Mouse (Mus musculus) thymus, adult 18-20 months (tissue): ENCODE measurements around the gene Itga11.
"Not testable (repeated sequence)": the region's sequence is repeated elsewhere in the genome, so short reads cannot be mapped to it uniquely, and the experiment has no call there.

Source experiments
- DNase-seq, 2 experiments: peaks; one replicate each; pipeline ENCODE4 v3.0.0; 2022; ENCODE audit warnings: mixed read lengths in 2 of 2

The Itga11 gene

DNA sequence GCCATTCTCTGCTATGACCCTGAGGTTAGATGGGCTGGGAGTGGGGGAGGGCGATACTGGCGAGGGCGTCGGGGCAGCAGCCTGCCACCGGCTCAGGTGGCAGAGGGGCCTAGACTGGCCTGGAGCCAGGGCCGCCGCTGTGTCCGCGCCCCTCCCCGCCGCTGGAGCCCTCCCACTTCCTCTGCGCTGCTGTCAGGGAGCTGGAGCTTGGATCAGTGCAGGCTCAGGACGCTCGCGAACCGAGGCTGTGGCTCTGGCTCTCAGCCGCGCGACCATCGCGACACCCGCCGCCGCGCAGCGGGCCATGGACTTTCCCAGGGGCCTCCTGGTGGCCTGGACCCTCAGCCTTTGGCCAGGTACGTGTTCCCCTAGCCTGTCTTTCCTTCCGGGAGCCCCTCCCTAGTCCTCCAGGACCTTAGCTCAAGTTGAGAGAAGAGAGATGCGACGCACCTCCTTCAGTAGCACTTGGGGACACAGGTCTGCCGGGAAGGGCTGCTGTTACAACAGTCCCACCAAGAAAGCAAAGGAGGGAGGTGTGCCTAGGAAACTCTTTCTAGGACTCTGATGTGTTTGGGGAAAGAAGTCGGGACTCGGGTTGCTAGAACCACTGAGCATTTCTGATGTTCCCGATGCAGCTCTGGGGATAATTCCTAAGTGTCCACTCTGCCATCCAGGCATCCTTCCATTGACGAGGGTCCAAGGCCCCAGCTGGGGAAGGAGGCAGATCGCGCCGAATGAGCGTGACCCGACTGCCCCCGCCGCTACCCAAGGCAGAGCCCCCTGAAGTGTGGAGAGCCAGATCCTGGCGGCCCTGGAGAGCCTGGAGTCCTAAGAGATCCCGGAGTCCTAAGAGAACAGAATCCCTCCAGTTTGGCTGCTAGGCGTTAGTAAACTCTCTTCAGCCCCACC, at the start of gene Itga11:
TSS of gene Itga11 (plus strand) at position 186 of the 909 bp plus-strand sequence.
- no peak for DNase-seq

- no peak for DNase-seq
Measured at GRCm38 (mm10) chr9:62630631-62631240, 46.9 kb upstream of the Itga11 start.

- DNase-seq, result no peak
Measured at GRCm38 (mm10) chr9:62632392-62632791, 45.2 kb upstream of the Itga11 start.

- no peak for DNase-seq
Measured at GRCm38 (mm10) chr9:62638045-62638444, 39.6 kb upstream of the Itga11 start.

DNA sequence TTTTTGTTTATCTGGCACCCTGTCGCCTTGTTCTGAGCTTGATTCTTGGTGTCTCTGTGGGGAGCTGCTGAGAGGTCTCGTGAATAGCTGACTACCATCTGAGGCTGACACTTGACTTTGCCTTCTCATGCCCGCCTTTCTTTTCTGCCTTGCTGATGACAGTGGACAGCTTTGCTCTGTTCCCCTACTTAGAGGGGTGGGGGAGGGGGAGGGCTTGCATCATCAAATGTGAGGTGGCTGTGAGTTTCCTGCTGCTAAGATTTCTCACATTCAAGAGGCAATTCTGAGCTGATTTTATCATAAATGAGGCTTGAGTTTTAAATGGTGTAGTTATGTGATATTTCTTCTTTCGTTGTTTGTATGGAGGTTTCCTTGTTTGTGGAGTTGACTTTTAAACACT, 37.9 kb upstream of the Itga11 start:
- no peak for DNase-seq

DNA sequence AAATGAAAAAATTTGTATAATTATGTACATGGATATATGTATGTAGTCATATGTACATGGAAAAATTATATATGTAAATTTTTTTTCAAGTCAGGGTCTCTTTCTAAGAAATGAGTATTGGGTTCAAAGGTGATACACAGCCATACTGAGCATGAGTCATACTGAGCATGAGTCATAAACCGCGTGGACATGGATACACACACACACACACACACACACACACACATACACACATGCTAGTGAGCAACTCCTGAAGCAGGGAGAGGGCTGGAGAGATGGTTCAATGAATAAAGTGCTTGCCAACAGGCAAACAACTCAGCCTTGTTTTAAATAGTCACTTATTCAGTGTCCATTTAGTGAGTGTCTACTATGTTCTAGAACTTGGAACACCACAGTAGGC, 37.4 kb upstream of the Itga11 start:
- no peak for DNase-seq

- no peak for DNase-seq
Measured at GRCm38 (mm10) chr9:62645716-62646400, 31.8 kb upstream of the Itga11 start.

DNA sequence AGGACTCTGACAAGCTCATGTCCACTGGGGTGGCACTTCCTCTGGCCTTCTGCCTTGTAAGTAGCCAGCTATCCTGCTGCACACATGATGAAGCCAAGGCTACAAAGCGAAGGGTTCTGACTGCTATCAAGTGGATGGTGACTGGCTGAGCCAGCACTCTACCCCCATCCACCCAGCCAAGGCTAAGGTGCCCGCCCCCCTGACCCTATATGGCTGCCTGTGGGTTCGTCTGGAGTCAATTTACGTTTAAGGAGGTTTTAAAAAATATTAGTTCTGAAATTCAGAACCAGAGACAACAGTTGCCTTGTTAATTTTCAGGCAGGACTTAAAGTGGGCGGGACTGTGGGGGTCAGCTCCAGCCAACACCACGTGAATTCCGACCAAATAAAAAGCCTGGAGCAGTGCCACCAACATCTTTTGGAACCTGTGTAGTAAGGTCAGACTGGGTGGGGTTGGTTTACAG, 30.9 kb upstream of the Itga11 start:
- DNase-seq, result no peak

GRCm38 (mm10) chr9:62649444-62649843, 28.2 kb upstream of the Itga11 start:
- no peak for DNase-seq

GRCm38 (mm10) chr9:62650764-62651163, 26.9 kb upstream of the Itga11 start:
- DNase-seq, result no peak

- no peak for DNase-seq
Measured at GRCm38 (mm10) chr9:62654336-62654735, 23.3 kb upstream of the Itga11 start.

DNA sequence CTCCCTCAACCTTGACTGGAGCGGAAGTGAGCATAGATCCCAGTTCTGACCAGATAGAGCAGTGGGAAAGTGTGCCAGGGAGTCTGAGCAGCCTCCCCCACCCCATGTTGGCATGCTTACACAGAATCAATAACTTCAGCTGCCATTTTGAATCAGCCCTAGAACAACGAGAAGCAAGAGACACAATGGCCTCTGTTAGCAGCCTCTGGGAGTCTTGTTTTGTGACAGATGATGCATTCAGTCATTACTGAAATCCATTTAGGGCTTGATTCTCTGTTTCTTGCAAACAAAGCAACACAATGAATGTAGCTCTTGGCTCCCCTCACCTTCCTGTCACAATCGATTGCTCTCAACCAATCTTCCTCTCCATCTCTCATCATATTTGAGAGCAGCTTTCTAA, 19.6 kb upstream of the Itga11 start:
- no peak for DNase-seq

GRCm38 (mm10) chr9:62659026-62659425, 18.6 kb upstream of the Itga11 start:
- no peak for DNase-seq

- DNase-seq, result not testable (repeated sequence)
Measured at GRCm38 (mm10) chr9:62660971-62661370, 16.7 kb upstream of the Itga11 start.

GRCm38 (mm10) chr9:62663443-62663842, 14.2 kb upstream of the Itga11 start:
- no peak for DNase-seq

- no peak for DNase-seq
Measured at GRCm38 (mm10) chr9:62664115-62664725, 13.4 kb upstream of the Itga11 start.

DNA sequence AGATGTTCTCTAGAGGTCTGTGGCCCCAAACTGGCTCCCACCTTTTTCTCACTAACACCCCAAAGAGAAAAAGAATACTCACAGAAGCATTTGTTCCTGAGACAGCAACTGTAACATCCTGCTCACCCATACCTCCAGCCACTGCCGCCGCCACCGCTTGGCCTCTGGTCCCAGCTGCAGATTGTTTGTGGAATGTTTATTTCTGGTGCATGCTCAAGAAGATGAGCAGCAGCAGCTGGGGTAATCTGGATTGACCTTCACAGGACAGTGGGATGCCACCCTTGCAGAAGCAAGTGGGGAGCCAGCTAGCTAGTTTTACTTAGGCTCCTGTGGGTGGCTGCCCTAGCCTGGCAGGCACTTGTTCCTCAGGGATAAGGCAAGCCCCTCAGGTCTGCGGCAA, 11.7 kb upstream of the Itga11 start:
- no peak for DNase-seq

DNA sequence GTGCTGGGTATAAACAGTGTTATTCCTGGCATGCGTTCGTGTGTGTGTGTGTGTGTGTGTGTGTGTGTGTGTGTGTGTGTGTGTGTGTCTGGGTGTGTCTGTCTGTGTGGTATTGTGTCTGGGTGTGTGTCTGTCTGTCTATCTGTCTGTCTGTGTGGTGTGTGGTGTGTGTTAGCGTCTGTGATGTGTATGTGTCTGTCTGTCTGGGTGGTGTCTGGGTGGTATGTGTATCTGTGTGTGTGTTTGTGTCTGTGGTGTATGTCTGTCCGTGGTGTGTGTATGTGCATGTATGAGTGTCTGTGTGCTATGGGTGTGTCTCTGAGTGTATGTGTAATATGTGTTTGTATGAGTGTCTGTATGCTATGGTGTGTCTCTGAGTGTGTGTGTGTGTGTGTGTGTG, 9.1 kb upstream of the Itga11 start:
- no peak for DNase-seq

DNA sequence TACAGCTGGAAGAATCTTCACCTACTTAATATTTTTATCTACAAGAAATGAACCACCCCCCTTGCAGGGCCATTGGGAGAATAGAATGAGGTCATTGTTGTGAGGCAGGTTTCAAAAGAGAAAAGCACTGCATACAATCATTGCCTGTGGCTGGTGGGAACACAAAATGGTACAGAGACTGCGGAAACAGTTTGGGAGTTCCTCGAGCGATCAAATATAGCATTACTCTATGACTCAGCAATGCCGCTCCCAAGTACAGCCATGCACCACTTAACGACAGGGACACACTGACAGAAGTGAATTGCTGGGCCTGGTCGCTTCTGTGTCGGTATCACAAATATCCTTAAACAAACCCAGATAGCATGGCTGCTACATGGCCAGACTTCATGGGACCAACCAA, 4.4 kb upstream of the Itga11 start:
- DNase-seq, result no peak

GRCm38 (mm10) chr9:62675172-62675571, 2.5 kb upstream of the Itga11 start:
- DNase-seq, result no peak

DNA sequence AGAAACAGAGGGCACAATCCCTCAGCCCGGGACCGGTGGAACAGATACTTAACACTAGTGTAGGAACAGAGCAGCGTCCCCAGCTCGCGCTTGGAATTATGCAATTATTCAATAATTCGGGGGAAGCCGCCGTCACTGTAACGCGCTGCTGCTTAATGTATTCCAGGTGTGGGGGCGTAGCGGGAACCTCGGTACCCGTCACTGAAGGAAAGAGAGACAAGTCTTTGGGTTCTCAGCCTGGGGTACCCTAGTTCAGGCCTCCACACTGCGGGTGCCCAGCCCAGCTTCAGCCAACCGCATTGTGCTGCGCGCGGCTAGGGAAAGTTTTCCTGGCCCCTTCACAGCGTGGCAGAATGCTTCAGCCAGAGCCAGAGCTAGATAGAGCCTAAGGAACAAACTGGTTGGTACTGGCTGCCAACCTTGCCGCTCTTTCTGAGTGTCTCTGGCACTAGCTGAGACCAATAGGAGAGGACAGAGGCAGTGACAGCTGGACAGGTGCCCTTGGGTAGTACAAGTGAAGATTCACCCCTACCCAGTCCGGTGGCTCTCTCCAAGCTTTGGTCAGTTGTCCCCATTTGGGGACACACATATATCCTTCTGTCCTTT, 1.0 kb downstream of the Itga11 start:
- no peak for DNase-seq

GRCm38 (mm10) chr9:62679398-62679797, 1.8 kb downstream of the Itga11 start:
- no peak for DNase-seq

DNA sequence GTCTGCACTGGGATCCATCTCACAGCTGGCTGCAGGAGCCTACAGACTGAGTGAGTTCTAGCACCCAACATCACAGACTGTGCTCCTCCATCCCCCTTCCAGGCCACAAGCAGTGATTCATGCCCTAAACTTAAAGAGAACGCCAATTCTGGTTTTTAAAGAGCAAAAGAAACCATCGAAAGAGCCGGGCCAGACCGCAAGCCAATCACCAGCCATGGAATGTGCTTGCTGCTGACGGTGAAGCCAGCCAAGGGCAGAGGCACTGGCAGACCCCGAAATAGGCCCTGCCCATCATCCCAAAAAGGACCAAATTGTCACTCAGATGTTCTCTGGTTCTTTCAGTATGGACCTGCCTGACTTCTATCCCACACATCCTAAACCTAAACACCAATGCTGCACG, 6.7 kb downstream of the Itga11 start:
- DNase-seq, result no peak
